Mouse (Mus musculus): ENCODE results near the gene Ttc21a.

Gene Ttc21a

GRCm38 (mm10) chr9:119976704-119977556 is 39.5 kb downstream of the Ttc21a start:
- no peak for DNase-seq (ENCODE audit: low spot score)

GRCm38 (mm10) chr9:119977557-119978060 is 40.2 kb downstream of the Ttc21a start:
- DNase-seq (ENCODE audit: low spot score), result no peak

- no peak for DNase-seq (ENCODE audit: low spot score)
These were observed 40.9 kb downstream of the Ttc21a start for GRCm38 (mm10) chr9:119978151-119978810.

- DNase-seq (ENCODE audit: low spot score), result no peak
These were observed 41.5 kb downstream of the Ttc21a start for GRCm38 (mm10) chr9:119978811-119979441.

- no peak for DNase-seq (ENCODE audit: low spot score)
These were observed 42.3 kb downstream of the Ttc21a start for GRCm38 (mm10) chr9:119979749-119980148.

GRCm38 (mm10) chr9:119980770-119981182 is 43.4 kb downstream of the Ttc21a start:
- DNase-seq (ENCODE audit: low spot score), result no peak

- DNase-seq (ENCODE audit: low spot score), result no peak
These were observed 44.1 kb downstream of the Ttc21a start for GRCm38 (mm10) chr9:119981183-119982179.

GRCm38 (mm10) chr9:119982241-119982811 is 44.9 kb downstream of the Ttc21a start:
- DNase-seq (ENCODE audit: low spot score), result no peak

GRCm38 (mm10) chr9:119982956-119983551 is 45.6 kb downstream of the Ttc21a start:
- DNase-seq (ENCODE audit: low spot score), result no peak

- no peak for DNase-seq (ENCODE audit: low spot score)
These were observed 46.5 kb downstream of the Ttc21a start for GRCm38 (mm10) chr9:119983585-119984535.

- DNase-seq (ENCODE audit: low spot score), result no peak
These were observed 47.2 kb downstream of the Ttc21a start, which contains the start of gene Csrnp1 for GRCm38 (mm10) chr9:119984536-119985011. Gene Csrnp1 (minus strand): TSS chr9:119984658.

GRCm38 (mm10) chr9:119985881-119986574 is 48.6 kb downstream of the Ttc21a start:
- DNase-seq (ENCODE audit: low spot score), result no peak

- no peak for DNase-seq (ENCODE audit: low spot score)
These were observed 50.9 kb downstream of the Ttc21a start for GRCm38 (mm10) chr9:119988304-119988703.

GRCm38 (mm10) chr9:119991310-119991709 is 53.9 kb downstream of the Ttc21a start:
- no peak for DNase-seq (ENCODE audit: low spot score)

- DNase-seq (ENCODE audit: low spot score), result no peak
These were observed 55.9 kb downstream of the Ttc21a start for GRCm38 (mm10) chr9:119993092-119993844.

GRCm38 (mm10) chr9:119994207-119994606 is 56.8 kb downstream of the Ttc21a start:
- DNase-seq (ENCODE audit: low spot score), result no peak

- DNase-seq (ENCODE audit: low spot score), result no peak
These were observed 58.7 kb downstream of the Ttc21a start for GRCm38 (mm10) chr9:119996080-119996479.

GRCm38 (mm10) chr9:119998776-119999175 is 61.4 kb downstream of the Ttc21a start:
- no peak for DNase-seq (ENCODE audit: low spot score)

Measured in left cerebral cortex, adult 11 months (tissue).